Mouse (Mus musculus) brain, embryonic 18.5 days (tissue): ENCODE measurements around the gene Dgke.
"Not testable (repeated sequence)": the region's sequence is repeated elsewhere in the genome, so short reads cannot be mapped to it uniquely, and the experiment has no call there.

ENCODE experiments used
- DNase-seq: peaks from one replicate; pipeline ENCODE4 v3.0.0-alpha.2; 2012; ENCODE audit warnings: low read depth, low spot score

The Dgke gene

GRCm38 (mm10) chr11:89003078-89003477 lies 63.6 kb downstream of the Dgke start:
- no peak for DNase-seq

- no peak for DNase-seq
These were observed 64.0 kb downstream of the Dgke start for GRCm38 (mm10) chr11:89002621-89003020.

- DNase-seq: no peak
These were observed 64.6 kb downstream of the Dgke start for GRCm38 (mm10) chr11:89002068-89002467.

GRCm38 (mm10) chr11:89001569-89001968 lies 65.1 kb downstream of the Dgke start:
- DNase-seq: no peak

- DNase-seq: no peak
These were observed 66.2 kb downstream of the Dgke start for GRCm38 (mm10) chr11:89000527-89000819.

- DNase-seq: no peak
These were observed 66.7 kb downstream of the Dgke start for GRCm38 (mm10) chr11:88999723-89000526.

GRCm38 (mm10) chr11:88998974-88999722 lies 67.5 kb downstream of the Dgke start, which contains the start of gene Trim25:
Gene Trim25 (plus strand): TSS chr11:88999376.
- DNase-seq: peak; percentile 18

GRCm38 (mm10) chr11:88998406-88998805 lies 68.2 kb downstream of the Dgke start:
- no peak for DNase-seq

- DNase-seq: not testable (repeated sequence)
These were observed 69.3 kb downstream of the Dgke start for GRCm38 (mm10) chr11:88997343-88997742.

GRCm38 (mm10) chr11:88996427-88996826 lies 70.2 kb downstream of the Dgke start:
- DNase-seq: no peak

GRCm38 (mm10) chr11:88995616-88996015 lies 71.0 kb downstream of the Dgke start:
- no peak for DNase-seq

- no peak for DNase-seq
These were observed 72.2 kb downstream of the Dgke start for GRCm38 (mm10) chr11:88994492-88994891.

GRCm38 (mm10) chr11:88993625-88994024 lies 73.0 kb downstream of the Dgke start:
- no peak for DNase-seq

- no peak for DNase-seq
These were observed 73.5 kb downstream of the Dgke start for GRCm38 (mm10) chr11:88993186-88993585.

- DNase-seq: no peak
These were observed 77.1 kb downstream of the Dgke start for GRCm38 (mm10) chr11:88989530-88989929.

GRCm38 (mm10) chr11:88988956-88989355 lies 77.7 kb downstream of the Dgke start:
- no peak for DNase-seq

- DNase-seq: no peak
These were observed 80.0 kb downstream of the Dgke start for GRCm38 (mm10) chr11:88986616-88987015.
